Mouse (Mus musculus) olfactory bulb, adult 2 months (tissue): ENCODE results near the gene Map6d1.

Experiments
- CTCF ChIP-seq: fragments of 200-500 bp; IDR thresholded peaks from 2 replicates; pipeline ENCODE4 v1.5.1; 2012; ENCODE audit warnings: low read depth, mild to moderate bottlenecking, low read length, moderate library complexity; ENCODE audit not compliant: insufficient read depth
- POLR2A ChIP-seq: fragments of 200-500 bp; IDR thresholded peaks from 2 replicates; pipeline ENCODE4 v1.6.1; 2012; ENCODE audit warnings: mild to moderate bottlenecking, low read depth, low read length, moderate library complexity; ENCODE audit not compliant: insufficient read depth

DNA sequence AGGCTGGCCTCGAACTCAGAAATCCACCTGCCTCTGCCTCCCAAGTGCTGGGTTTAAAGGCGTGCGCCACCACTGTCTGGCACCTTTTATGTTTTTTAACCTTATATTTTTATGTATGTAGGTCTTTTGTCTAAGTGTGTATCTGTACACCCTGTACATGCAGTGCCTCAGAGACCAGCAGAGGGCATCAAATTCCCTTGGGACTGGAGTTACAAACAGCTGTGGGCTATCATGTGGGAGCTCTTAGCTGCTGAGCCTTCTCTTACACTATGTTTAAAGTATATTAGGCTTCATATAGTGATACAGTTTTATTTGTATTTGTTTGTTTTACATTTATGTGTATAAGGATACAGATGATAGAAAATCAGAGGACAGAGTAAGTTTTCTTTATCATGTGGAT is 45.6 kb downstream of the Map6d1 start:
- TF ChIP-seq CTCF (no peak), POLR2A (no peak)
